Mouse (Mus musculus): ENCODE measurements around the gene Lrrc14b. TPM values are rescaled to one million over a fixed set of nuclear protein-coding genes. Genes with fewer than 3 reads are reported as not detected.

Gene Lrrc14b
- total and polyA plus RNA-seq, 3 experiments = 0.17 TPM; not detected in 2

DNA sequence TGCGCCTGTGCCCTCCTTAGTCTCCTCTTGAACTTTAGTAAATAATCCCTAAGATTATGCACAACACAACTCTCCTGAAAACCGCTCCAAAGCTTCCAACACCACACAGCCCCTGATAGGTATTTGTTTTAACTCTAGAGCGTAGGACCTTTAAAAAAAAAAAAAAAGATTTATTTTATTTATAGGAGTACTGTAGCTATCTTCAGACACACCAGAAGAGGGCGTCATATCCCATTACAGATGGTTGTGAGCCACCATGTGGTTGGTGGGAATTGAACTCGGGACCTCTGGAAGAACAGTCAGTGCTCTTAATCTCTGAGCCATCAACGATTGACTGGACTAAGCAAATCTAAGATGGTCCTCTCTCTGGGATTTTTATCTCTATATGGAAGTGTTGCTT is 25.9 kb upstream of the Lrrc14b start:
- Histone ChIP-seq H3K9me3 (replicated peaks; ENCODE audit: low read length) (no peaks in the 10 kb centered on the region), H3K9ac (ENCODE audit: insufficient read depth, low read depth) (no peak overlapping the region), H3K79me2 (replicated peaks; ENCODE audit: control insufficient read depth, extremely low read depth, insufficient read depth, poor library complexity, severe bottlenecking) (no peaks in the 10 kb centered on the region), H3K27ac (ENCODE audit: insufficient read depth, low read depth) (no peak overlapping the region), H3K27me3 (replicated peaks) (no peaks in the 10 kb centered on the region), H3K4me2 (ENCODE audit: insufficient read depth, low read depth, poor library complexity, severe bottlenecking) (no peak overlapping the region), H3K36me3 (replicated peaks in 1 of 2; ENCODE audit: control insufficient read depth in 1 of 2, insufficient read depth in 1 of 2, low read length in 1 of 2) (no peaks in the 10 kb centered on the region), H3K4me1 (ENCODE audit: control insufficient read depth in 1 of 2, insufficient read depth in 2 of 2) (peaks cover 0 to 4% of the 10 kb centered on the region in 2 experiments; a peak in 2 of 4 replicates), H3K4me3 (replicated peaks in 1 of 3; ENCODE audit: low read depth in 2 of 3, low read length in 2 of 3, poor library complexity in 1 of 3) (peak overlapping the region in 2 of 3 experiments; percentile 73 to 87)
- in situ Hi-C loops (cut with MboI; ENCODE audit: low pct_ligation_motif_present, low pct_unique_long_range_greater_than_20kb, low sequenced_read_pairs) (no loop called here), dilution Hi-C loops (cut with MboI; ENCODE audit: extremely low pct_ligation_motif_present, extremely low pct_unique_long_range_greater_than_20kb, low sequenced_read_pairs) (no loop called here)
- TF ChIP-seq CTCF (conservative IDR thresholded peaks at IDR 0.05 in 1 of 2, IDR thresholded peaks at IDR 0.05 in 1 of 2; ENCODE audit: low read depth in 2 of 2, low read length in 2 of 2) (peak in 1 of 2 experiments; percentile 25; a peak in 1 of 4 replicates), ELF1 (IDR thresholded peaks at IDR 0.05; ENCODE audit: low read depth, low read length) (no peak), JUN (IDR thresholded peaks at IDR 0.05; ENCODE audit: insufficient read depth, low read depth, low read length) (no peak), ZNF384 (IDR thresholded peaks at IDR 0.05; ENCODE audit: low read depth, low read length) (peak; percentile 54)
- no peak for DNase-seq (ENCODE audit: extremely low read depth)

DNA sequence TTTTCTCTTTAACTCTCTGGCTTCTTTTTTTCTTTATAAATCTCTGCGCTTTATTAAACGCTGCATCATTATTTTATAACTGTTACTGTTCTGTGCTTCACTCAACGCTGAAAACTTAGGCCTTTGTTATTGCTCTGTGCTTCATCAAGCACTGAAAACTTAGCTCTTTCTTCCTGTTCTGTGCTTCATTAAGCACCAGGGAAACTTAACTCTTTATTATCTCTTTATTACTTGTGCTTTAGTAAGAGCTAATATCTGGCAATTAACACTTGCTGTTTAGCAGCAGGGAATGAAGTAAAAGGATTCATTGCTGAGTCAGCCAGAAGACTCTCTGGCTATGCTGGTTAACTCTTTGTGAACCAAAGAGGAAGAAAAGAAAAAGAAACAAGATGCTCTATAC is 18.5 kb upstream of the Lrrc14b start:
- in situ Hi-C loops (cut with MboI; ENCODE audit: low pct_ligation_motif_present, low pct_unique_long_range_greater_than_20kb, low sequenced_read_pairs) = no loop called here
- H3K27ac ChIP-seq (ENCODE audit: insufficient read depth, low read depth) = no peak overlapping the region
- no peaks in the 10 kb centered on the region for H3K9me3 ChIP-seq (replicated peaks; ENCODE audit: low read length)
- DNase-seq (ENCODE audit: extremely low read depth) = no peak
- H3K4me2 ChIP-seq (ENCODE audit: insufficient read depth, low read depth, poor library complexity, severe bottlenecking) = no peak overlapping the region
- H3K4me3 ChIP-seq (replicated peaks in 1 of 3; ENCODE audit: low read depth in 2 of 3, low read length in 2 of 3, poor library complexity in 1 of 3) = no peak overlapping the region
- dilution Hi-C loops (cut with MboI; ENCODE audit: extremely low pct_ligation_motif_present, extremely low pct_unique_long_range_greater_than_20kb, low sequenced_read_pairs) = no loop called here
- no peak for TF ChIP-seq RAD21 (IDR thresholded peaks at IDR 0.05; ENCODE audit: low read depth, low read length)
- TF ChIP-seq TCF12 (IDR thresholded peaks at IDR 0.05; ENCODE audit: low read depth, low read length) = no peak
- no peak for TF ChIP-seq BHLHE40 (IDR thresholded peaks at IDR 0.05; ENCODE audit: low read depth, low read length)
- TF ChIP-seq GABPA (IDR thresholded peaks at IDR 0.05; ENCODE audit: insufficient replicate concordance, low read depth, low read length) = no peak
- no peak for TF ChIP-seq IRF4 (IDR thresholded peaks at IDR 0.05; ENCODE audit: low read depth, low read length)
- TF ChIP-seq ZKSCAN1 (IDR thresholded peaks at IDR 0.05; ENCODE audit: borderline replicate concordance, low read depth, low read length) = no peak
- no peak for TF ChIP-seq RCOR1 (conservative IDR thresholded peaks at IDR 0.05; ENCODE audit: low read depth, low read length)
- no peak for TF ChIP-seq NRF1 (IDR thresholded peaks at IDR 0.05; ENCODE audit: low read depth, low read length)
- TF ChIP-seq USF2 (conservative IDR thresholded peaks at IDR 0.05; ENCODE audit: low read depth, low read length) = no peak
- TF ChIP-seq JUN (IDR thresholded peaks at IDR 0.05; ENCODE audit: insufficient read depth, low read depth, low read length) = no peak
- TF ChIP-seq UBTF (IDR thresholded peaks at IDR 0.05; ENCODE audit: low read depth, low read length) = no peak
- TF ChIP-seq PAX5 (IDR thresholded peaks at IDR 0.05; ENCODE audit: low read length) = no peak
- H3K36me3 ChIP-seq (replicated peaks in 1 of 2; ENCODE audit: control insufficient read depth in 1 of 2, insufficient read depth in 1 of 2, low read length in 1 of 2) = peaks cover 0 to 13% of the 10 kb centered on the region in 2 experiments
- no peaks in the 10 kb centered on the region for H3K27me3 ChIP-seq (replicated peaks)
- no peaks in the 10 kb centered on the region for H3K79me2 ChIP-seq (replicated peaks; ENCODE audit: control insufficient read depth, extremely low read depth, insufficient read depth, poor library complexity, severe bottlenecking)
- H3K9ac ChIP-seq (ENCODE audit: insufficient read depth, low read depth) = no peak overlapping the region
- H3K4me1 ChIP-seq (ENCODE audit: control insufficient read depth in 1 of 2, insufficient read depth in 2 of 2) = no peaks in the 10 kb centered on the region

All from CH12.LX (cell line).